29 mouse cellular contexts compared by ENCODE assay signal in the genomic region with DNA sequence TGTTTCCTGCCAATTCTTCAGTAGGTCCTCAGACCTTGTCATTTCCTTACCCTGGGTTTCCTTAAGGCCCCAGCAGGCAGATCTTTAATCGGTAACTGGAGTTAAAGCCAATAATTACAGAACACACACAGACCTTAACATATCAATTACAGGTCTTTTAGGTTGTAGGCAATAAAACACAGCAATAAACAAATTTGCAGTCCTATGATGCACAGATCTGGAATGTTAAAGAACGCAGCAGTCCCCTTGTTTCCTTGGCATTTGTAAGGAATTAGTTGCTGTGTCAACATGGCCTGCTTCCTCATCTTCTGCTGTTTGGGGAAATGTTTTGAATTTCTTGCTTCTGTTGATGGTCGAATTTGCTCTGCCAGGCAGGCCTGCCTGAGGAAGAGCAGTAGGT. TPM values are rescaled to one million over a fixed set of nuclear protein-coding genes. Genes with fewer than 3 reads are reported as not detected.
DNase-seq lines count a peak whose midpoint lies in the region; ATAC-seq lines count a peak whose summit lies in the region.
"Had no signal": no experiment of that assay in that cellular context is flagged by ENCODE, and none has a peak within 500 bp of the region (broad histone marks: within the 10 kb centered on the region; RNA-seq: fewer than 3 reads in every experiment).

No protein-coding gene starts in this region.

- no peak overlapping the region for H3K4me2 ChIP-seq in embryonic facial prominence, embryonic 14.5 days (ENCODE audit: low read depth, low read length)
- H3K4me2 ChIP-seq in limb, embryonic 12.5 days, result no peak overlapping the region
- H3K4me2 ChIP-seq: forebrain, embryonic 12.5 days; hindbrain, embryonic 14.5 days; liver, embryonic 15.5 days; lung, embryonic 14.5 days; midbrain, embryonic 11.5 days; neural tube, embryonic 13.5 days had no signal

- no peaks in the 10 kb centered on the region for H3K27me3 ChIP-seq in embryonic facial prominence, embryonic 14.5 days (replicated peaks; ENCODE audit: control insufficient read depth, insufficient read depth, low read length)
- no peaks in the 10 kb centered on the region for H3K27me3 ChIP-seq in limb, embryonic 12.5 days
- H3K27me3 ChIP-seq: forebrain, embryonic 12.5 days; liver, embryonic 15.5 days; neural tube, embryonic 13.5 days had no signal

- H3K4me3 ChIP-seq in embryonic facial prominence, embryonic 14.5 days (ENCODE audit: low read depth, low read length), result no peak overlapping the region
- no peak overlapping the region for H3K4me3 ChIP-seq in limb, embryonic 12.5 days (replicated peaks)
- H3K4me3 ChIP-seq: forebrain, embryonic 12.5 days; heart, embryonic 10.5 days; layer of hippocampus, adult 2 months; liver, embryonic 15.5 days; neural tube, embryonic 13.5 days had no signal

- 23% methylated on average over 3 of the region's 3 CpGs for WGBS in embryonic facial prominence, embryonic 14.5 days
- WGBS in limb, embryonic 12.5 days, result 5% methylated on average over 3 of the region's 3 CpGs

- H3K4me1 ChIP-seq in embryonic facial prominence, embryonic 14.5 days (ENCODE audit: control insufficient read depth, insufficient read depth, low read length), result peaks cover 9% of the 10 kb centered on the region; the same call in 1 of the 2 replicates
- peaks cover 18% of the 10 kb centered on the region for H3K4me1 ChIP-seq in limb, embryonic 12.5 days (replicated peaks)
- H3K4me1 ChIP-seq: forebrain, embryonic 12.5 days; heart, embryonic 10.5 days; liver, embryonic 15.5 days; neural tube, embryonic 13.5 days had no signal

- H3K27ac ChIP-seq in embryonic facial prominence, embryonic 14.5 days (replicated peaks; ENCODE audit: low read depth, low read length), result no peak overlapping the region
- peak overlapping the region; percentile 36; the same call in 1 of the 2 replicates for H3K27ac ChIP-seq in limb, embryonic 12.5 days
- H3K27ac ChIP-seq: forebrain, embryonic 12.5 days; heart, embryonic 10.5 days; hindbrain, embryonic 14.5 days; layer of hippocampus, adult 2 months; liver, embryonic 15.5 days; neural tube, embryonic 13.5 days had no signal

- peak; percentile 41; the same call in 1 of the 2 replicates for ATAC-seq in embryonic facial prominence, embryonic 14.5 days (ENCODE audit: low read depth)
- ATAC-seq in limb, embryonic 12.5 days (ENCODE audit: insufficient number of reproducible peaks, insufficient read depth, low FRiP score, low TSS enrichment, low read depth), result no peak
- ATAC-seq: CD4-positive, CD25-positive, alpha-beta regulatory T cell, adult 4 months; forebrain, postnatal 0 days; intestine, postnatal 0 days; midbrain, embryonic 16.5 days had no signal

- no peak overlapping the region for H3K9ac ChIP-seq in embryonic facial prominence, embryonic 14.5 days (ENCODE audit: low read depth, low read length)
- H3K9ac ChIP-seq in limb, embryonic 12.5 days (replicated peaks), result no peak overlapping the region
- H3K9ac ChIP-seq: forebrain, embryonic 12.5 days; forebrain, postnatal 0 days; hindbrain, embryonic 14.5 days; liver, embryonic 15.5 days; lung, embryonic 14.5 days; neural tube, embryonic 13.5 days had no signal

- DNase-seq in heart, adult 11 months, result peak; percentile 14
- no peak for DNase-seq in heart, postnatal 14 days
- DNase-seq in NIH3T3 (ENCODE audit: low read depth), result peak; percentile 51
- peak; percentile 14 for DNase-seq in embryonic facial prominence, embryonic 14.5 days (ENCODE audit: low spot score)
- DNase-seq in cerebellum, adult 11 months, result no peak
- no peak for DNase-seq in thymus, postnatal 25 days
- DNase-seq: adrenal gland, adult 8-10 months; cerebellum, adult 11-12 months; cerebellum, adult 9-11 months; forebrain, postnatal 0 days; gastrocnemius, postnatal 10 days; heart, postnatal 4 days; kidney, adult 9 months; kidney, postnatal 25 days; lung, embryonic 14.5 days; lung, postnatal 36 days; thymus, adult 2 months; thymus, postnatal 4 days had no signal

- H3K9me3 ChIP-seq in embryonic facial prominence, embryonic 14.5 days (ENCODE audit: control insufficient read depth, low read length), result no peaks in the 10 kb centered on the region
- no peaks in the 10 kb centered on the region for H3K9me3 ChIP-seq in limb, embryonic 12.5 days
- H3K9me3 ChIP-seq: forebrain, embryonic 12.5 days; heart, embryonic 10.5 days; liver, embryonic 15.5 days; neural tube, embryonic 13.5 days had no signal

- intact Hi-C loops in heart, postnatal 14 days (cut with DNase I), result no loop called here

- H3K36me3 ChIP-seq in embryonic facial prominence, embryonic 14.5 days (ENCODE audit: control insufficient read depth, insufficient read depth, low read length), result no peaks in the 10 kb centered on the region
- H3K36me3 ChIP-seq in limb, embryonic 12.5 days, result no peaks in the 10 kb centered on the region
- H3K36me3 ChIP-seq: forebrain, embryonic 12.5 days; heart, embryonic 10.5 days; liver, embryonic 15.5 days; neural tube, embryonic 13.5 days had no signal

RNA-seq across cellular contexts. Expression of a gene that starts 21.7 kb away (rescaled TPM):
- 10 to 100 TPM; 31.7 TPM for total RNA-seq in heart, postnatal 14 days (2021)
- polyA plus RNA-seq in embryonic facial prominence, embryonic 14.5 days (2014; fragmentation: Nextera tagmentation; extraction: Ambion mirVana), result 23.1 and 24.0 TPM in 2 replicates
- 11.6 and 12.0 TPM in 2 replicates for polyA plus RNA-seq in limb, embryonic 12.5 days (2016; fragmentation: Nextera tagmentation; extraction: Ambion mirVana)

Comparison
In these comparisons a context has a peak if more than half of its experiments do, and no peak if none do; other contexts are left out.
1. DNase-seq: peak in heart, adult 11 months (single experiment), NIH3T3 (single experiment) and embryonic facial prominence, embryonic 14.5 days (single experiment); none in heart, postnatal 14 days (0 of 2), cerebellum, adult 11 months (single experiment) and thymus, postnatal 25 days (single experiment).